Mouse (Mus musculus) cerebellum, adult 18-20 months (tissue): Measurements from ENCODE around the gene Grik3.

ENCODE experiments used
- DNase-seq, 2 experiments: peaks; one replicate each; pipeline ENCODE4 v3.0.0; 2021

Grik3 gene

DNA sequence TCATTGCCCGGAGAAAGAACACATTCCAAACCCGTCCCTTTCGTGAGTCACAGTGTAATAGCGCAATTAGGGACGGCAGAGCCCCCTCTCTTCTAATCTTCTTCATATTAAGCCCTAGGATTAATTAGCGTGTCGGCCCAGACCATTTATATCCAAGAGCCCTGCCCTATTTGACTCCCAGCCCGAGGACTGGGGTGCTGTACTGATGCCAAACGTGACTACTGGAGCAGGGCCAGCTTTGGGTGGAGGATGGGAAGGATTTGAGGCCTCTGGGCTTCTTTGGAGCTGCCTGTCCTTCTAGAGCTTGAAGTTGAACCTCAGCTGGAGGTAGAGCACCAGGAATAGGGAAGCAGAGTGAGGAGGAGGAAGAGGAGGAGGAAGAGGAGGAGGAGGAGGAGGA is 2.2 kb downstream of the Grik3 start:
- no peak for DNase-seq

DNA sequence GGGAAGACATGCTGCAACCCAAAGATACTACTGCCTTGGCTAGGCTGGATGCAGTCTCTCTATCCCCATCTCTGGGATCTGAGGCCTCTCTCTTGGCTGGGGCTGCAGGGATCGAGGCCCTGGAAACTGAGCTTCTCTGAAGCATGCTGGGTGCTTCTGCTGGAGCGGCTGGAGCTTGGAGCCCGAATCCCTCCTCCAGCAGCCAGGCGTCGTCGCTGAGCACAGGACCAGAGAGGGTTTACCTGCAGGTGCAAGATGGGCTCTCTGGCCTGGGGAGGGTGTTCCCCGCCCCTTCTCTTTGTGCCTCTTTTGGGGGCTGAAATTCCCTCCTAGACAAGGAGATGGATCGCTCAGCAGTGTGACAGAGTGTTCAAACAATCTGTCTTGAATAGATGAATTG is 2.6 kb downstream of the Grik3 start:
- no peak for DNase-seq

DNA sequence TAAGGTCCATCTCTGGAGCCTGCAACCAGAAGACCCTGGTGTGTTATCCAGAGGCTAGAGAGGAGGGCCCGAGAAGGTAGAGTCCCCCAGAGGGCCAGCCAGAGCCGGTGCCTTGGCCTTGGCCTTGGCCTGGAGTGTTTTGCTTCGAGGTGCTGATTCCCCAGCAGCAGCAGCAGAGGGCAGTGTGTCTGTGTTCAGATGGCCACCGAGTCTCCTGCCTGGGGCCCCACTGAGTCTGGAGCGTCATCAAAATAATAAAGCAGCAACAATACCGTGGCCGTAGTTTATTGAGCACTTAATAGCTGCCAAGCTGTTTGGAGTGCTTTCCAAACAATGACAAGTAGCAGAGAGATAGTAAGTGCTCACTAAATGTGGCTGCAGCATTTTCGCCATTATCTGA is 5.0 kb downstream of the Grik3 start:
- no peak for DNase-seq

DNA sequence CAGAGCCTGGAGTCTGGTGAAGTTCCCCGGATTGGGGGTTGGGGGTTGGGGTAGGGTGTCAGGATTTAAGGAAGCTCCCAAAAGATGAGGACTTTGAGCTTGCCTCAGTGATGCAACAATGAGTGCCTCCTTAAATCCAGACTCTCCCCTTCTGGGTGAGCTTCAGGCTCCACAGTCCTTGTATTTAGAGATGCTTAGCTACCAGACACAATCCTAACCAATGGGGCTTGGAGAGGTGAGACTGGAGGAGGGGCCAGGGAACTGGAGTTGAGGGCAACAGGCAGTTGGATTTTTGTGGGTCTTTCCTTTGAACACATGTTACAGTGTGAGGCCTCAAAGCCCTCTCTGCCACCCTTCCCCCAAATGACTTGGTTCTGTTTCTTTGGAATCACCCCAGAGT is 6.5 kb downstream of the Grik3 start:
- DNase-seq: no peak

DNA sequence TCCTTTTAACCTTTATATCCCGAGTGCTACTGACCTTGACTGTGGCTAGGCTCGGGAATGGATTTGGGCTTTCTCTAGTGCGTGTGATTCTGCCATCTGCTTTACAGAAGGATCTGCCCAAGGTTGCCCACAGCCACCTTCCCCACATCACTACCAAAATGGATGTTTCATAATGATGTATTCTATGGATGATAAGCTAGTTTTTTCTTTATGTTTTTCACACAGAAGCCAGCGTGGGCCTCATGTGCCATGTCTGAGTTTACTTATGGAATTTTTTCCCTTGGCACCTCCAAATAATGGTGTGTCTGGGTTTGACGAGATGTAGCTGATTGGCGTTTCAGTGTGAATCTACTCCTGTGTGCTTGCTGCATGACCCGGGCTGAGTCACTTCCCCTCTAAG is 7.0 kb downstream of the Grik3 start:
- no peak for DNase-seq

DNA sequence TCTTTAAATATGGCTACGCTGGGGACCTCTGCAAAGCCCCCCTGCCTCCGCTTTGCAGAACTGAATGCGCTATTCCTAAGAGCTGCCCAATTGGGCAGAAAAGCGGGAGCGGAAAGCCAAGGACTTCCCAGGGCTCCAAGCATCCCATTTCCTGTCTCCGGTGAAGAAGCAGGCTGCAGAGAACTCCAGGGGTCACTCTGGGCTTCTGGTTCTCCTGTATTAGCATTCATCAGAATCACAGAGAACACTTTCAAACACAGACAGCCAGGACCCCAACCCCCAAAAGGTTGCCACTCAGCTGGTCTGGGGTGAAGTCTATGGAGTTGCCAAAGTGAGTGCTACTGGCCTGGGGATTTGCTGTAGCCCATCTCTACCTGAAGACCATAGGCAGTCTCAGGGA is 8.4 kb downstream of the Grik3 start:
- no peak for DNase-seq

DNA sequence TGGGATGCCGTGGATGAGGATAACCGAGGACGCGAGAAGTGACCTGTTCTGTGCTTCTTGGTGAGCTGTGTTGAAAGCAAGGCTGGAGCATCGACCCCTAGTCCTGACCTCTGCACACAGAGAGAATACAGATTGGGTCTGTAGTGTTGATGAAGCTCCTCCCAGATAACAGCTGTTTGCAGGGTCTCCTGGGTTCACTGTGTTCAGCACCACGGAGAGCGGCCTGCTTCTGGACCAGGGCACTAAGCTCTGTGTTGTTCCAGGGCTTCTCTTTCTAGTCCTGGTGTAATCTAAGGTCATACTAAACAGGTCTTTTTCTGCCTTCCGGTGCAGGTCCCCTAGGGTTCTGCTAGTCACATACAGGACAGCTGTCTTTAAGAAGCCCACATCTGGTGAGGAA is 12.4 kb downstream of the Grik3 start:
- no peak for DNase-seq

DNA sequence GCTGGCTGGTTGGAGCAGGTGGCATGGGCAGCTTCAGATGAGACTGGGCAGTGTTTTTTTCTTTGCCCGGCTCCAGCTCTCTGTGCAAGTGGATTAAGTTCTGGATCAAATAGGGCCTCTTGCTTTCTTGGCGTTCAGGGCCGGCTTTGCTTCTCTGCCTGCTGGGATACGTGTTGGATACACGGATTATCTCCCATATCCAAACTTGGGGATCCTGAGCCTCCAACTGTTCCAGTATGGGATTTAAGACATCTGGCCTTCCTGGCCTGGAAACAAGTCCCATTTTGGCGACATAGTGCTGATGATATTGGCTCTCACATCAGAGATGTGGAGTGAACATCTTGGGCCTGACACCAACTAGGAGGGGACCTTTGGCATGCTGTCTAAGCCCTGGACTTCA is 21.9 kb downstream of the Grik3 start:
- no peak for DNase-seq

DNA sequence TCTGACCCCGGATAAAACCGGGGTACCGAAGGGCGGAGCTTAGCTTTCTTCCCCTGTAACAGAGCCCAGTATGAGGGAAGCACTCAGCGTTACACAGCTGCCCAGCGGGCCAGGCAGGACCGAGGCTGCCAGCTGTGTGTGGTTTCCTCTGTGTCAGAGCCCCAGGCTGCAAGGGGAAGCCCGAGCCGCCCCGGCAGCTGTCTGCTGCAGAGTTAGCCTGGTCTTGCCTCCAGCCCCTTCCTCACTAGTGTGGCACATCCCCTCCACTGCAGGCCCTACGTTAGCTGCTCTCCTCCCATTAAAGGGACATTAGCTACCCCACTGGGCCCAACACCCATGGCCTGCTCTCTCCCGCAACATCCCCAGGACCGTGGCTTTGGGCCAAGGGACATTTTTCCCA is 25.1 kb downstream of the Grik3 start:
- DNase-seq: no peak

DNA sequence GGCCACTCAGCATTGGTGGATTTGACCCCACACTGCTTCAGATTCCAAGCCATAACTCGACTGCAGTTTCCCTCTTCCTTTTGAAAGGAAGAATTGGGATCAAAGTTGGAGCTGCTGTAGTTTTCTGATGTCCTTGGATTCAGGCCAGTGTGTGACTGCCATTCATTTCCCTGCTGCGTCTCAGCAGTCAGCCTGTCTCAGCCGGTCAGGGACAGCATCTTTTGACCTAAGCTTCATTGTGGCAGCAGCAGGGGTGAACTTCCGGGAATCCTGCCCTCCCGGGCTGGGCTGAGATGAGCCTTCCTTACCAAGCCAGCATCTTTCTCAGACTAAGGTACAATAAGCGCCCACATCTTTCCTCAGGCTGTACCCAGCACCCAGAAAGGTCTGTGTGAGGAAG is 26.1 kb downstream of the Grik3 start:
- DNase-seq: no peak

DNA sequence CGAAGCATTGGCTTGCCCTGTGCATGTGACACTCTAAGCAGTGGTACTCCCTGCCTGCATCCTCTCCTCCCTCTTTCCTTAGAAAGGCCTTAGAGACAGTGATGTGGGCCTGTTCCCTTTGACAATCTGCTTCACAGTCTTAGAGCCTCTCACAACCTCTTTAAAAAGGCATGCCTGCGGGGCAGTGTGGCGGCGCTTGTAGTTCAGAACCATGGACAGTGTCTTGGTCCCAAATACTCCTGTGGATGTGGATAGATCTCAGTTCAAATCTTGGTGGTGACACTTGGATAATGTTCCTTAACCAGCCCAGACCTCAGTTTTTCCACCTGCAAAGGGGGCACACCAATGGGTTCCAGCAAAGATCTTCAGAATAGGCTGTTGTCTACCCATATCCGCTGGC is 28.4 kb downstream of the Grik3 start:
- DNase-seq: no peak

DNA sequence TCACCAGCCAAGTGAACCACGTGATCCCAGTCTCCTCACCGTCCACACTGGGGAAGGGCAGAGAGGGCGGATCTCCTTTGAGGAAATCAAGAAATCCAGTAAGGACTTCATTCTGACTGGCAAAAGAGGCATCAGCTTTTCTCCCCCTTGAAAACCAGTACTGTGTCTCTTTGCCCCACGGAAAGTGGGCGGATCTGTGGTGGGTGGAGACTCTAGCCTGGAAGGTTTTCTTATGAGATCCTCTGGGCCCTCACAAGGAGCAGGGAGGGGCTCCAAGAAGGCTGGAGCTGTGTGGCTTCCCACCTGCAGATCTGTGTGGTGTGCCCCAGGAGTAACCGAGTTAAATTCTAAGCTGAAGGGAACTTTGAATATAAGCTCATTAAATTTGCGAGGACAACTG is 32.4 kb downstream of the Grik3 start:
- DNase-seq: no peak

DNA sequence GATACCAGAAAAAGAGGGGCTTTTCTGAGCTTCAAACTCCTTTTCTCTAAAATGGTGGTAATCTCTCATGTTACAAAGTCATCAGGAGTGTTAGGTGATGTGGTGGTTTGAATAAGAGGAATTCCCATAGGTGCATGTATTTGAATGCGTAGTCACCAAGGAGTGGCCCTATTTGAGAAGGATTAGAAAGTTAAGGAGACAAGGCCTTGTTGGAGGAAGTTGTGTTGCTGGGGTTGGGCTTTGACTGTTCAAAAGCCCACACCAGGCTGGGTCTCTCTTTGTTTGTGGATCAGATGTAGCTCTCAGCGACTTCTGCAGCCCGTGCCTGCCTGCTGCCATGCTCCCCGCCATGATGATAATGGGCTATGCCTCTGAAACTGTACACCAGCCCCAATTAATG is 34.8 kb downstream of the Grik3 start:
- DNase-seq: no peak

DNA sequence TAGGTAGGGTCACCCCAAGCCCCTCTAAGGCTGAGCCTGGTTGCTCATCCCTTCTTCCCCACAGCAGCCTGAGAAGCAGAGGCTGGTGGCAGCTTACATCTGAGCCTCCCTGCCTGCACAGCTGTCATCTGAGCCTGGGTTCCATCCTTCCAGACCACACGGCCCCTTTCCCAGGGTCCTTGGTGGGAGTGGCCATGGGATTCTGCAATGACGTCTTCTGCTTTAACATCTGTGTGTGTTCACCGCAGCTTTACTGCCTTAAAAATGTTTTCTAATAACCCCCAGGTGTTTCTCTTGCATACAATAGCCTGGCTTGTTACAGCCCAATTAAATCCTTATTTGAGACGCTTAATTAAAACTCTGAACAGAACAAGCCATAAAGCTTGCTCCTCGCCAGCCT is 35.9 kb downstream of the Grik3 start:
- no peak for DNase-seq

DNA sequence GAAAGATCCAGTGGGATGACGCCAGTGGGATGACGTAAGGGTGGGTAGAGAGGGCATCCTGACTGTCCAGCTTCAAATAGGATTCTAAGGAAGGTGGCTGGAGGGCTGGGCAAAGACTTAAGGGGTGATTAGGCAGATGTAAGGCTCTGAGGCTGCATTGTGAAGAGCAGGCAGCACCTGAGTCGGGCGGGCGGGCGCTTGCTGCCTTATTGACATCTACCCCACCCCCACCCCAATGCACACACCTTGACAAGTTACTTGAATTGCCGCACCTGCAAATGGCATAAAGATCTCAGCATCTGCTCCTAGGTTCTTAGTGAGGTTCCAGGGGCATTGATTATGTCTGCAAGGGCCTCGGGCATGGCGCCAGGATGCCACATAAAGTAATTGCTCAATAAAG is 43.5 kb downstream of the Grik3 start:
- no peak for DNase-seq

DNA sequence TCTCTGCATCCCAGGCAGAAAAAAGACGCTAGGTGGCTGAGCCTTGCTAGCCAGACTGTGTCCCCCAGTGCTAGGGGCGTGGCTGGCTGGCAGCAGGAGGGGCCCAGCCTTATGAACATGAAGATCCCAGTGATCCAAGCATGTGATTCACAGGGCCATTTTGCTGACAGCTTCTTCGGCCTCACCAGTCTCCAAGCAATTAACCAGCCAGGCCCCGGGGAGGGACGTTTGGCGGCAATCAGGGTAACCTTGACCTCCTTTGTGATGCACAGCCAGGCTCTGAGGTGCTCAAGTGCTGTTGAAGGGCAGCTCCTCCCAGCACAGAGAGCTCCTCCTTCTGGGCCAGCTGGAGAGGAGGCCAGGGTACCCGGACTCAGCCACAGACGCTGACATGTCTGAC is 43.9 kb downstream of the Grik3 start:
- peak; percentile 20 to 50 for DNase-seq

DNA sequence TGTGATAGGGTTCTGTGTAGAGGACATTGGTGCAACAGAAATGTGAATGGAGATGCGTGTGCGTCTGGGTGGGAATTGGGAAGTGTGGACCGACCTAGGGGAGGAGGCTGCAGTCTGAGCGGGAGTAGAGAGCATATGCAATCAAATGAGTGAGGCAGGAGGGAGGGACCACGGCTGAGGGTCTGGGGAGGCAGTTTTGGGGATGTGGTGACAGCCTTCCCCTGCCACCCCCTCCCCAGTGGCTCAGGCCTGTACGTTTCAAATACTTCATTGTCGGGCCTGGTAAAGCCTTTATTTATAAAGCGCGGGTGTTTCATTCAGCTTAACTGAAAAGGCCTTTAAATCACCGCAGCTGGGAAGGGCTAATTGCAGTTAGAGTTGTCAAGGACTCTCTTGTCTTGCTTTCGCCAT is 44.5 kb downstream of the Grik3 start:
- DNase-seq: no peak

DNA sequence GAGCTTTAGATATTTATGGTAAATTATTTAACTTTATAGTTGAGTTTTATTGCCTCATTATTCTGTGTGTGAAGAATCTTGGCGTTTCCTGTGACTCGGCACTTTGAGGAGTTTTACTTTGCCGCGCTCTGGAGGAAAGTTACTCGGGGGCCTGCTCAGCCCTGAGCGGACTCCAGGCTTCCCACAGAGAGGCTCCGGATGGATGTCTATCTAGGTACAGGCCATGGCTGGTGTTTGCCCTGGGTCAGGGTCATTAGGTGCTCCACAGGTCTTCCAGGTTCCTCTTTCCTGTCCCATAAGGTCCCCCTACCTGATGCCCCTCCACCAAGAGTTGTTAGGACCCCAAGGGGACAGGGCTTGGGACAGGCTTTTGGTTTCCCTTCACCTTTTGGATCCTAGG is 45.0 kb downstream of the Grik3 start:
- DNase-seq: no peak

DNA sequence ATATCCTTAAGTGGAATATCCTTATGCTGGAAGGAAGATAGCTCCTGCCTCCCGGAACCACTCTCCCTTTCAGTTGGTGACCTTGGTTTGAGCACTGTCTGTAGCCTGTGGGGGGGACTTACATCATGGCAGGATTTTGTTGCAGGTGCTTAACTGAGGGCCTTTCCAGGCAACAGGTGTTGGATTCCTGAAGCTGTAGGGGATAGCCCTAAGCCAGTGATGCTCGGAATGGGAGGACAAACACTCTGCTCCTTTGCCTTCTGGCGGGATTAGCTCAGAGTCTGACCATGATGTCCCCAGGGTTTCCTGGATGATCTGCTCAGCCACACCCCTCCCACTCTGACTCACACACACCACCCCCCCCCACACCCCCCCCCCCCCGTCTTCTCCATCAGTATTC is 45.5 kb downstream of the Grik3 start:
- no peak for DNase-seq

DNA sequence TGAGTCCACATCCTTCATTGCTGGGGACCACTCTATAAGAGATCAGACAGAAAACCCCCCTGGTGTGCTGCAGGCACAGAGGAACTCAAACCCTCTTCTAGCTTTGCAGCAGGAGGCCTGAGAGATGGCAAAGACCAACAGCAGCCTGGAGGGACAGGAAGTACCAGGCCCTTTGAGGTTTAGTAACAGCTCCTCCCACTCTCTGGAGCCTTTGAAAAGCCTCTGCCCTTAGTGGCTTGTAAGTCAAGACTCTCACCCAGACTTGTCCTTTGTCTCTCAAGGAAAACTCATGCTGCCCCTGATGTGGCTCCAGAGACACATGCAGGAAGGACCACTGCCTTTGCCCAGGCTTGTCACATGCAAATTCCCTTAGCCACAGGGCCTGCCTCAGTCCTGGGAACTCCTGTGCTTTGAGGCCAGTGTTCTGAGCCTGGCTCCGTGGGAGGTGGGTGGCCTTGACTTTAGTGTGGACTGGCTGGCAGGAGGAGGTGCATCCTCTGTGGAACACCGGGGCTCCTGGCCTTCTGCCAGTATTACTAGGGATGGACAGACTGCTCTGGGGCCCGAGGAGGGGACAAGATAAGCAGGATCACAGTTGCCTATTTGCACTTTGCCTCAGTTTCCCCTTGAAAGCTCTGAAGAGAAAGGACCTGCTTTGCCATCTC is 47.9 kb downstream of the Grik3 start:
- no peak for DNase-seq

DNA sequence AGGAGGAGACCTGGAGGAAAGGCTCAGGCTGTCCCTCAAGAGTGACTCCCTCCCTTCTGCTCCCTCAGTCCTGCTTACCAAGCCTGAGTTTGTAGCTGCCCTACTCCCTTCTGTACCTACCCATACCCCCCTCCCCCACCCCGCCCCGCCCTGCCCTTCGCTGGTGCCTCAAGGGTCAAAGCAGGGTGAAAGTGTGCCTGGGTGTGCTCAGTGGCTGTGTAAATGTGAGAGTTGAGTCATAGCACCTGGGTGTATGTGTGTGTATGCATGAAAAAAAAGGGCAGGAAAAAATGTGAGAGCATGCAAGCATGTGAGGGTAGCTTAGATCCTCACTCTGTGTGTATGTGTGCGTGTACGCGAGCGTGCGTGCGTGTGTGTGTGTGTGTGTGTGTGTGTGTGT is 49.1 kb downstream of the Grik3 start:
- DNase-seq: no peak

DNA sequence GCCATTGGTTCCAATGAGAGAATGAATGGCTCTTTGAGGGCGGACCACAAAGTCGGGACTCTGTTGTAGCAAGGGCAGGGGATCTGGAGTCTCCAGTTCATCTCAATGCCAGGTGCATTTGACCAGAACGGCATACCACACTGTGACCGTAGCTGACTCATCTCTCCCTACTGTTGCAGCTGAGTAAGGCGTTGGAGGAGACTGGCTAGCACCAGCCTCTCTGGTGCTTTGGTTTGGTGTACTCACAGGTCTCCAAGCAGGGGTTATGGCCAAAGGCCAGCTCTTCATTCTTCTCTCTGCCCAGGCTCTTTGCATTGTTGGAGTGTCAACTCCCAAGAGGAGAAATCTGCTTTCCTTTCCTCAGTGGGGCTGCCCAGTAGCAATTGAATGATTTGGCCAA is 52.7 kb downstream of the Grik3 start:
- no peak for DNase-seq

DNA sequence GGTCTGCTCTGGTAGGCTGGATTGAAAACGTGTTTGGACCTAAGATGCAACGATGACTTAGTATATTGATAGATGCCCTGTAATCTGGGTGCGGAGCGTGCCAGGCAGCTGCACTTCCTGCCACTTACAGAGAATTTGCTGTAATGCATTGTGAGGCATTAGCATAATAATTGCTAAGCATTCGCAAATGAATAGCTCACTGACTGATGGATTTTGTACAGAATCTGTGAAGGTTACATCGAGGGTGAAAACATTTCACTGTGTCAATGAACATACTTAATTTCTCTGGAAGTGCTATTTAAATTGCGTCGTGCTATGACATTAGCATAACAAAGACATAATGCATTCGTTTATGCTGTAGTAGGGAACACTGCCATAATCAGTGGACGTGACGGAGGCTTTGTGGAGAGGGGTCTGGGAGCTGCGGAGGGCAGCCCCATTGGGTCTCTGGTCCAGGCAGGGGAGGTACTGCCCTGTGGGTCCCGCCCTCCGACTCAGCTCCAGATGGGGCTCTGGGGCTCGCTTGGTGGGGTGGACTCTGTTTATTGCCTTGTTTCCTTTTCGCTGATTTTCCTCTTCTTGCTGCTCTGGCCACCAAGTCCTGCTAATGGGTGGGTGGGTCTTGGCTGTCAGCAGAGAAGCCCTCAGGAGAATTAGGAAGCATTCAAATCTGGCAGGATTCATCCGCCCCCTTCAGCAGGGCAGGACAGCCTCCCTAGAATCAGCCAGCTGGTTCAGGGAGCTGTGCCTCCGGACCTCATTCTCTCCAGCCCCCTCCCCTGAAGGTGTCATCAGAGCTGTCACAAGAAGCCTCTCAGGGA is 54.7 kb downstream of the Grik3 start:
- no peak for DNase-seq

DNA sequence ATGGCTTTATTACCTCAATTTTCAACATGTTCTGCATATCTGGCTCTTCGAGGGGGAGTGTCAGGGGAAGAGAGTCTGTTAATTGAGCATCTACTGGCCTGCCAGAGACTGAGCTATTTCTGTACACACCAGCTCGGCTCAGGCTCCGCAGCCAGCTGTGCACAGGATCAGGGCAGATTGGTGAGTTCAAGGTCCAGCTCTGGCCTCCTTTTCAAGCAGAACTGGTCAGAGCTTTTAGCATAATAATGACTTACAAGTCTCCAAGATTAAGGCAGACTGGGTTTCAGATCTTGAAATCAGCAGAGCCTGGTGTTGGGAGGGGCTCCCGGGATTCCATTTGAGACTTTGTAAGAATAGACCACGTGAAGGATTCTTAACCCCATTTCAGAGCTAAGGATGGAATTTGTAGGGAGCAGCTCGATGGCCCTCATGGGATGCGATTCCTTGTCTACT is 55.3 kb downstream of the Grik3 start:
- DNase-seq: no peak

DNA sequence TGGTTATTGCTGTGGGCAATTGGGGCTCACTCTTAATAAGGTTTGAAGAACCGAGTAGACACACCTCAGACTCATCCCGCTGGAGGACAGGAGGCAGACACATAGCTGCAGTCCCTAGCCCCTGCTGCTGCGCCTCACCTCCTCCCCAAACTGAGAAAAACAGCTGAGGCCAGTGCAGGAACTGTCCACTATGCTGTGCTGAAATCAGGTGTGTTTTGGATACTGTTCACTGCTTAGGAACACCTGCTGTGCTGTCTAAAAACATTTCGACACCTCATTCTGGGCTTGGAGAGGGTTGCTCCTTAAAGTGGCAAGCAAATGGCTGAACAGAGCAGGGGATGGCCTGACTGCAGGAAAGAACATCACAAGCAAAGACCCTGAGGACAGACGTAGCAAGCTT is 57.7 kb downstream of the Grik3 start:
- no peak for DNase-seq
